Mouse (Mus musculus): ENCODE measurements around the gene Cyp4f40. TPM values are rescaled to one million over a fixed set of nuclear protein-coding genes. Genes with fewer than 3 reads are reported as not detected.
"Not testable (repeated sequence)": the region's sequence is repeated elsewhere in the genome, so short reads cannot be mapped to it uniquely, and the experiment has no call there.

The Cyp4f40 gene
- total RNA-seq, 1 experiment from 2014 or later, result not detected

GRCm38 (mm10) chr17:32686722-32687121 lies 28.0 kb downstream of the Cyp4f40 start:
- no peak for ATAC-seq (ENCODE audit: extremely low read depth, insufficient number of reproducible peaks, low FRiP score, poor library complexity, severe bottlenecking)

- ATAC-seq (ENCODE audit: extremely low read depth, insufficient number of reproducible peaks, low FRiP score, poor library complexity, severe bottlenecking), result no peak
These were observed 32.3 kb downstream of the Cyp4f40 start for GRCm38 (mm10) chr17:32690959-32691358.

DNA sequence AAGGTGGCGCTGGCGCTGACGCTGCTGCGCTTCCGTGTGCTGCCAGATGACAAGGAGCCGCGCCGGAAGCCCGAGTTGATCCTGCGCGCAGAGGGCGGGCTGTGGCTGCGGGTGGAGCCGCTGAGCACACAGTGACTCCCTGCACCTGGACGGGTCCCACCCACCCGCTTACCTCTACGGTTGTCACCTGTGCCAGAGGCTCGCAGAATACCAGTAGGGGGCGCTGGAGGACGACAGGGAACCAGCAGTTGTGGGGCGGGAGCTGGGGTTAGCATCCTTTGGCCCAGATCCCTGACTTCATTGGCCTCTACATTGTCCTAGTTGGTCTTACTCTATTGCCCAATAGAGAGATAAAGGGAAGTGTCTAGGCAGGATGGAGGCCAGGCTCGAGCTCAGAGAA lies 44.1 kb downstream of the Cyp4f40 start:
- no peak for ATAC-seq (ENCODE audit: extremely low read depth, insufficient number of reproducible peaks, low FRiP score, poor library complexity, severe bottlenecking)

DNA sequence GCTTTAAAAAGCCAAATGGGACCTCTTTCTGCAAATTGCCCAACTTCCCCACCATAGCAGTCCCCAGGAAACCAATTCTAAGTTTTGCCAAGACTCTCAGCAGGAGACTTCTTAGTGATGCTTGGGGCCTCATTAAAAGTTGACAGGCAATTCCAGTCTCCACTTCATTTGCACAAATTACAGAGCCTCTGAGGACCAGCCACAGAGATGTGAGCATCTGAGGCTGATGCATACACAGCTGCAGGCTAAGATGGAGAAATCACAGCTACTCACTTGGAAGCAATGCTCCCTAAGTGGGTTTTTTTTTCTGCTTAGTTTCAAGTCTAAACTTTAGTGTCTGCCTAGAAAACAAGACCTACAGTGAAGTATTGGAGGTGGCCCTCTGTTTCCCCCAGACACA lies 51.8 kb downstream of the Cyp4f40 start:
- ATAC-seq (ENCODE audit: extremely low read depth, insufficient number of reproducible peaks, low FRiP score, poor library complexity, severe bottlenecking), result not testable (repeated sequence)

DNA sequence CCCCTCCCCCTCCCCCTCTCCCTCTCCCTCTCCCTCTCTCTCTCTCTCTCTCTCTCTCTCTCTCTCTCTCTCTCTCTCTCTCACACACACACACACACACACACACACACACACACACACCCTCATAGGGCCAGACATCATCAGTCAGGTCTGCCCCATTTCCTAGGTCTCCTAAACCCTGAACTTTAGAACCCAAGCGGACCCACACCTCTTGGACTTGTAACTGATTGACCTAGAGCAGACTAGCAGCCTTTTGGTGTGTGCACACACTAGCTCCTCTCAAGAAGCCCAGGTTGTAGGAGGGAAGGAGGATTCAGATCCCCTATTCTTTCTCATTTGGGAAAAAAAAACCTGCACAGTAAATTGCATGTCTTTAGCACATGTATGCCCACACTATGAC lies 63.5 kb downstream of the Cyp4f40 start:
- ATAC-seq (ENCODE audit: extremely low read depth, insufficient number of reproducible peaks, low FRiP score, poor library complexity, severe bottlenecking), result not testable (repeated sequence)

- ATAC-seq (ENCODE audit: extremely low read depth, insufficient number of reproducible peaks, low FRiP score, poor library complexity, severe bottlenecking), result no peak
These were observed 64.1 kb downstream of the Cyp4f40 start for GRCm38 (mm10) chr17:32722771-32723170.

DNA sequence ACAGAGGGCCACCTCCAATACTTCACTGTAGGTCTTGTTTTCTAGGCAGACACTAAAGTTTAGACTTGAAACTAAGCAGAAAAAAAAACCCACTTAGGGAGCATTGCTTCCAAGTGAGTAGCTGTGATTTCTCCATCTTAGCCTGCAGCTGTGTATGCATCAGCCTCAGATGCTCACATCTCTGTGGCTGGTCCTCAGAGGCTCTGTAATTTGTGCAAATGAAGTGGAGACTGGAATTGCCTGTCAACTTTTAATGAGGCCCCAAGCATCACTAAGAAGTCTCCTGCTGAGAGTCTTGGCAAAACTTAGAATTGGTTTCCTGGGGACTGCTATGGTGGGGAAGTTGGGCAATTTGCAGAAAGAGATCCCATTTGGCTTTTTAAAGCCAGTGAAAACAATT lies 67.7 kb downstream of the Cyp4f40 start:
- not testable (repeated sequence) for ATAC-seq (ENCODE audit: extremely low read depth, insufficient number of reproducible peaks, low FRiP score, poor library complexity, severe bottlenecking)

Other genes starting within 250 kb of the Cyp4f40 start
- 8.3 and 8.8 TPM in 2 replicates for gene Pglyrp2, start 234.7 kb upstream of the Cyp4f40 start, total RNA-seq (2017)
- not detected in 2 replicates for gene Cyp4f39, start 206.2 kb upstream of the Cyp4f40 start, total RNA-seq (2017)
- 0.49 and 1.0 TPM in 2 replicates for gene Cyp4f17, start 152.8 kb upstream of the Cyp4f40 start, total RNA-seq (2017)
- gene Cyp4f16, start 122.3 kb upstream of the Cyp4f40 start, total RNA-seq (2017), result 7.4 and 10.9 TPM in 2 replicates
- gene Cyp4f37, start 37.6 kb upstream of the Cyp4f40 start, total RNA-seq (2017), result 0.12 TPM in 1 of 2 replicates, not detected in the other
- not detected in 2 replicates for gene Cyp4f15, start 26.7 kb downstream of the Cyp4f40 start, total RNA-seq (2017)
- gene Zfp871, start 129.4 kb downstream of the Cyp4f40 start, total RNA-seq (2017), result 54.6 and 57.0 TPM in 2 replicates
- not detected in 2 replicates for gene Zfp811, start 151.0 kb downstream of the Cyp4f40 start, total RNA-seq (2017)
- 4.9 and 12.2 TPM in 2 replicates for gene Zfp799, start 171.4 kb downstream of the Cyp4f40 start, total RNA-seq (2017)
- gene Zfp870, start 232.7 kb downstream of the Cyp4f40 start, total RNA-seq (2017), result 5.4 and 6.1 TPM in 2 replicates